Mouse (Mus musculus) myocyte (in vitro differentiated cells): ENCODE measurements around the gene Itpr2. TPM values are rescaled to one million over a fixed set of nuclear protein-coding genes. Genes with fewer than 3 reads are reported as not detected.

Experiments used
- H3K27me3 ChIP-seq: one replicate; pipeline ENCODE4 v1.6.1; 2011; ENCODE audit not compliant: control insufficient read depth, insufficient read depth, insufficient read length
- H3K36me3 ChIP-seq: one replicate; pipeline ENCODE4 v1.6.1; 2011; ENCODE audit not compliant: control insufficient read depth, insufficient read depth
- H3K4me2 ChIP-seq: one replicate; pipeline ENCODE4 v1.6.1; 2011; ENCODE audit warnings: low read depth, control low read depth
- H3K4me3 ChIP-seq: one replicate; pipeline ENCODE4 v1.5.1; 2011; ENCODE audit warnings: mild to moderate bottlenecking, control low read depth, moderate library complexity
- H3K79me2 ChIP-seq: one replicate; pipeline ENCODE4 v1.6.1; 2011; ENCODE audit not compliant: control insufficient read depth, insufficient read depth
- H3ac ChIP-seq: one replicate; pipeline ENCODE4 v1.6.1; 2011; ENCODE audit not compliant: control insufficient read depth, insufficient read length
- CEBPB ChIP-seq: IDR thresholded peaks from 2 replicates; pipeline ENCODE4 v1.6.1; 2011; ENCODE audit warnings: mild to moderate bottlenecking, moderate library complexity; ENCODE audit not compliant: poor library complexity, insufficient read depth, severe bottlenecking
- E2F4 ChIP-seq: IDR thresholded peaks from one replicate; pipeline ENCODE4 v1.6.1; 2011; ENCODE audit warnings: mild to moderate bottlenecking, control low read depth, moderate library complexity; ENCODE audit not compliant: insufficient read depth
- MAX ChIP-seq: IDR thresholded peaks from one replicate; pipeline ENCODE4 v1.6.1; 2011; ENCODE audit warnings: low read depth, mild to moderate bottlenecking, control low read depth
- MYOD1 ChIP-seq, 3 experiments: IDR thresholded peaks; one replicate each; pipeline ENCODE4 v1.6.1; 2011; ENCODE audit warnings: control low read depth in 2 of 3, low read depth in 2 of 3, mild to moderate bottlenecking in 2 of 3, moderate library complexity in 1 of 3; ENCODE audit not compliant: insufficient read length in 2 of 3, control insufficient read depth in 1 of 3
- MYOG ChIP-seq, 3 experiments: IDR thresholded peaks; one replicate each; pipeline ENCODE4 v1.6.1; 2011; ENCODE audit warnings: control low read depth in 2 of 3, low read depth in 2 of 3, mild to moderate bottlenecking in 2 of 3; ENCODE audit not compliant: insufficient read length in 2 of 3, control insufficient read depth in 1 of 3, insufficient read depth in 1 of 3
- POLR2A ChIP-seq: IDR thresholded peaks from one replicate; pipeline ENCODE4 v1.6.1; 2011; ENCODE audit warnings: low read depth, mild to moderate bottlenecking, control low read depth, moderate library complexity; ENCODE audit not compliant: insufficient read length
- POLR2AphosphoS2 ChIP-seq: IDR thresholded peaks from one replicate; pipeline ENCODE4 v1.6.1; 2011; ENCODE audit warnings: low read depth, control low read depth; ENCODE audit not compliant: insufficient read length
- REST ChIP-seq: IDR thresholded peaks from one replicate; pipeline ENCODE4 v1.6.1; 2011; ENCODE audit warnings: mild to moderate bottlenecking, control low read depth, moderate library complexity; ENCODE audit not compliant: insufficient read depth, insufficient read length
- SRF ChIP-seq: IDR thresholded peaks from one replicate; pipeline ENCODE4 v1.6.1; 2011; ENCODE audit warnings: low read depth; ENCODE audit not compliant: control insufficient read depth, insufficient read length
- TCF12 ChIP-seq: IDR thresholded peaks from one replicate; pipeline ENCODE4 v1.6.1; 2011; ENCODE audit warnings: mild to moderate bottlenecking, control low read depth; ENCODE audit not compliant: poor library complexity, insufficient read depth, severe bottlenecking
- TCF3 ChIP-seq: IDR thresholded peaks from one replicate; pipeline ENCODE4 v1.6.1; 2011; ENCODE audit warnings: low read depth, control low read depth; ENCODE audit not compliant: insufficient read length
- USF1 ChIP-seq: IDR thresholded peaks from one replicate; pipeline ENCODE4 v1.6.1; 2011; ENCODE audit warnings: low read depth, mild to moderate bottlenecking, control low read depth, moderate library complexity
- polyA plus RNA-seq: library from polyadenylated mRNA; unstranded; fragments of >200 nt; fragmentation: generic; extraction: Trizol; gene quantifications from one replicate; pipeline ENCODE4 v1.2.1, GENCODE M21; 2012; ENCODE audit warnings: missing spikeins

Gene Itpr2
- polyA plus RNA-seq, 1 experiment: 4.7 TPM

GRCm38 (mm10) chr6:146540386-146540785, 38.4 kb upstream of the Itpr2 start:
- Histone ChIP-seq H3K4me2 (no peak overlapping the region), H3K36me3 (no peaks in the 10 kb centered on the region), H3ac (no peak overlapping the region), H3K4me3 (no peak overlapping the region), H3K79me2 (no peaks in the 10 kb centered on the region), H3K27me3 (no peaks in the 10 kb centered on the region)
- TF ChIP-seq REST (no peak), CEBPB (no peak), POLR2AphosphoS2 (no peak), MAX (no peak), MYOD1 (IDR thresholded peaks at IDR 0.05; ENCODE audit: control insufficient read depth in 1 of 3, insufficient read length in 2 of 3, low read depth in 2 of 3) (no peak), TCF3 (no peak), E2F4 (no peak), POLR2A (no peak), USF1 (no peak), MYOG (IDR thresholded peaks at IDR 0.05; ENCODE audit: control insufficient read depth in 1 of 3, insufficient read depth in 1 of 3, insufficient read length in 2 of 3, low read depth in 2 of 3) (no peak), TCF12 (no peak), SRF (no peak)

GRCm38 (mm10) chr6:146538661-146539060, 36.6 kb upstream of the Itpr2 start:
- H3K36me3 ChIP-seq: no peaks in the 10 kb centered on the region
- H3ac ChIP-seq: no peak overlapping the region
- no peak overlapping the region for H3K4me3 ChIP-seq
- H3K79me2 ChIP-seq: no peaks in the 10 kb centered on the region
- TF ChIP-seq MYOG (IDR thresholded peaks at IDR 0.05; ENCODE audit: control insufficient read depth in 1 of 3, insufficient read depth in 1 of 3, insufficient read length in 2 of 3, low read depth in 2 of 3) (no peak), TCF12 (no peak), POLR2A (no peak), REST (no peak), USF1 (no peak), CEBPB (no peak), POLR2AphosphoS2 (no peak), MYOD1 (IDR thresholded peaks at IDR 0.05; ENCODE audit: control insufficient read depth in 1 of 3, insufficient read length in 2 of 3, low read depth in 2 of 3) (no peak), MAX (no peak), TCF3 (no peak), E2F4 (no peak), SRF (no peak)
- no peaks in the 10 kb centered on the region for H3K27me3 ChIP-seq
- no peak overlapping the region for H3K4me2 ChIP-seq

GRCm38 (mm10) chr6:146538071-146538470, 36.0 kb upstream of the Itpr2 start:
- Histone ChIP-seq H3K27me3 (no peaks in the 10 kb centered on the region), H3K4me3 (no peak overlapping the region), H3K4me2 (no peak overlapping the region), H3K36me3 (no peaks in the 10 kb centered on the region), H3K79me2 (no peaks in the 10 kb centered on the region), H3ac (no peak overlapping the region)
- TF ChIP-seq MYOD1 (IDR thresholded peaks at IDR 0.05; ENCODE audit: control insufficient read depth in 1 of 3, insufficient read length in 2 of 3, low read depth in 2 of 3): no peak
- no peak for TF ChIP-seq USF1
- TF ChIP-seq E2F4: no peak
- no peak for TF ChIP-seq POLR2AphosphoS2
- TF ChIP-seq POLR2A: no peak

GRCm38 (mm10) chr6:146537111-146537510, 35.1 kb upstream of the Itpr2 start:
- TF ChIP-seq POLR2A (no peak), REST (no peak), SRF (no peak), TCF12 (no peak), TCF3 (no peak), MYOG (IDR thresholded peaks at IDR 0.05; ENCODE audit: control insufficient read depth in 1 of 3, insufficient read depth in 1 of 3, insufficient read length in 2 of 3, low read depth in 2 of 3) (no peak), CEBPB (no peak), E2F4 (no peak), USF1 (no peak), MAX (no peak), POLR2AphosphoS2 (no peak), MYOD1 (IDR thresholded peaks at IDR 0.05; ENCODE audit: control insufficient read depth in 1 of 3, insufficient read length in 2 of 3, low read depth in 2 of 3) (no peak)
- Histone ChIP-seq H3K79me2 (no peaks in the 10 kb centered on the region), H3K4me2 (no peak overlapping the region)

GRCm38 (mm10) chr6:146535501-146535900, 33.5 kb upstream of the Itpr2 start:
- Histone ChIP-seq H3K79me2 (no peaks in the 10 kb centered on the region), H3K4me3 (no peak overlapping the region), H3K4me2 (no peak overlapping the region), H3K27me3 (no peaks in the 10 kb centered on the region), H3ac (no peak overlapping the region), H3K36me3 (no peaks in the 10 kb centered on the region)
- TF ChIP-seq SRF: no peak
- no peak for TF ChIP-seq POLR2A
- no peak for TF ChIP-seq USF1
- TF ChIP-seq REST: no peak
- TF ChIP-seq MAX: no peak
- no peak for TF ChIP-seq MYOG (IDR thresholded peaks at IDR 0.05; ENCODE audit: control insufficient read depth in 1 of 3, insufficient read depth in 1 of 3, insufficient read length in 2 of 3, low read depth in 2 of 3)
- no peak for TF ChIP-seq E2F4
- no peak for TF ChIP-seq TCF3
- TF ChIP-seq MYOD1 (IDR thresholded peaks at IDR 0.05; ENCODE audit: control insufficient read depth in 1 of 3, insufficient read length in 2 of 3, low read depth in 2 of 3): no peak
- no peak for TF ChIP-seq POLR2AphosphoS2
- no peak for TF ChIP-seq CEBPB
- no peak for TF ChIP-seq TCF12

More at GRCm38 (mm10) chr6:146537111-146537510, 35.1 kb upstream of the Itpr2 start:
- Histone ChIP-seq H3K27me3 (no peaks in the 10 kb centered on the region), H3K4me3 (no peak overlapping the region), H3ac (no peak overlapping the region), H3K36me3 (no peaks in the 10 kb centered on the region)
